Mouse (Mus musculus) stomach, postnatal 0 days (tissue): ENCODE data around the gene Srrt. TPM values are rescaled to one million over a fixed set of nuclear protein-coding genes. Genes with fewer than 3 reads are reported as not detected.

ENCODE experiments used
- ATAC-seq: fragments of 200-750 bp; cut with Nextera tagmentation; 2 replicates; pipeline ENCODE4 v1.8.0; 2017; ENCODE audit not compliant: low FRiP score, low TSS enrichment
- DNase-seq: peaks from one replicate; pipeline ENCODE4 v3.0.0-alpha.2; 2016; ENCODE audit warnings: low spot score
- H3K27ac ChIP-seq: fragments of 300-500 bp; sonication (generic); replicated peaks from 2 replicates; pipeline ENCODE4 v1.5.1; 2014; ENCODE audit warnings: mild to moderate bottlenecking, control low read depth
- H3K27me3 ChIP-seq: fragments of 300-500 bp; sonication (generic); 2 replicates; pipeline ENCODE4 v1.6.1; 2014; ENCODE audit warnings: low read length; ENCODE audit not compliant: control insufficient read depth, insufficient read depth
- H3K36me3 ChIP-seq: fragments of 300-500 bp; sonication (generic); 2 replicates; pipeline ENCODE4 v1.6.1; 2014; ENCODE audit warnings: low read length, mixed read lengths; ENCODE audit not compliant: control insufficient read depth, insufficient read depth
- H3K4me1 ChIP-seq: fragments of 300-500 bp; sonication (generic); replicated peaks from 2 replicates; pipeline ENCODE4 v1.6.1; 2014; ENCODE audit warnings: antibody characterized with exemption; ENCODE audit not compliant: control insufficient read depth, insufficient read depth
- H3K4me2 ChIP-seq: fragments of 300-500 bp; sonication (generic); replicated peaks from 2 replicates; pipeline ENCODE4 v1.6.1; 2014; ENCODE audit warnings: low read depth, mild to moderate bottlenecking, control low read depth, moderate library complexity
- H3K4me3 ChIP-seq: fragments of 300-500 bp; sonication (generic); 2 replicates; pipeline ENCODE4 v1.5.1; 2014; ENCODE audit warnings: low read depth, low read length, control low read depth
- H3K9ac ChIP-seq: fragments of 300-500 bp; sonication (generic); 2 replicates; pipeline ENCODE4 v1.6.1; 2014; ENCODE audit warnings: mild to moderate bottlenecking, low read length, control low read depth, mixed read lengths
- H3K9me3 ChIP-seq: fragments of 300-500 bp; sonication (generic); 2 replicates; pipeline ENCODE4 v1.6.1; 2016; ENCODE audit warnings: low read length; ENCODE audit not compliant: control insufficient read depth
- CTCF ChIP-seq: IDR thresholded peaks from 2 replicates; pipeline ENCODE4 v1.5.1; 2016; ENCODE audit warnings: antibody characterized with exemption, low read depth, mild to moderate bottlenecking, moderate library complexity
- EP300 ChIP-seq: optimal IDR thresholded peaks from 2 replicates; pipeline ENCODE3; 2016; ENCODE audit warnings: antibody characterized with exemption
- WGBS: fragments of 180-500 bp; shearing (Covaris S2); extraction: QIAGEN DNeasy Blood & Tissue Kit; methylation state at CpG from one replicate; pipeline ENCODE4 v1.1.7; 2014; 5-methylcytosine and 5-hydroxymethylcytosine counted together
- polyA plus RNA-seq: library from polyadenylated mRNA; unstranded; fragments of >200 nt; fragmentation: Nextera tagmentation; extraction: Ambion mirVana; gene quantifications from 2 replicates; pipeline ENCODE4 v1.2.1, GENCODE M21; 2015

Srrt gene
- polyA plus RNA-seq, 1 experiment from 2014 or later = 29.3 TPM

DNA sequence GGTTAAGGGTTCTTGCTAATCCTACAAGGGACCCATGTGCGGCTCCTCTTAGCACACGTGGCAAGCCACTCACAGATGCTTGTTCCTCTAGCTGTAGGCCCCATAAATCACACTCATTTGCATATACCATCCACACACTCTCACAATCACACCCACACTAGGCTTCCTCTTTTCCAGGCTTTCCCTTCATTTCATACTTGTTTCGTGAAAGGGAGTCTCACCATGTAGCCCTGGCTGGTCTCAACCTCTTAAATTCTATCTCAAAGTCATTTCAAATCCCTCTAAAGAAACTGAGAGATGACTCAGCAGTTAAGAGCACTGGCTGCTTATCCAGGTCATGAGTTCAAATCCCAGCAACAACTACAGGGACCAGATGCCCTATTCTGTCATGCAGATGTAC, 1.7 kb downstream of the Srrt start:
- no peak for ATAC-seq
- H3K4me1 ChIP-seq = no peaks in the 10 kb centered on the region; the same call in none of the 2 replicates
- peak overlapping the region; percentile 96; the same call in 1 of the 2 replicates for H3K4me3 ChIP-seq
- DNase-seq = no peak
- peak overlapping the region; percentile 1; the same call in 1 of the 2 replicates for H3K9ac ChIP-seq
- TF ChIP-seq EP300 (no peak), CTCF (no peak)
- 52% methylated on average over 3 of the region's 3 CpGs for WGBS
- H3K27ac ChIP-seq = no peak overlapping the region
- H3K4me2 ChIP-seq = peak overlapping the region; percentile 64
- peaks cover 23% of the 10 kb centered on the region for H3K36me3 ChIP-seq
- H3K27me3 ChIP-seq = no peaks in the 10 kb centered on the region
- no peaks in the 10 kb centered on the region for H3K9me3 ChIP-seq

DNA sequence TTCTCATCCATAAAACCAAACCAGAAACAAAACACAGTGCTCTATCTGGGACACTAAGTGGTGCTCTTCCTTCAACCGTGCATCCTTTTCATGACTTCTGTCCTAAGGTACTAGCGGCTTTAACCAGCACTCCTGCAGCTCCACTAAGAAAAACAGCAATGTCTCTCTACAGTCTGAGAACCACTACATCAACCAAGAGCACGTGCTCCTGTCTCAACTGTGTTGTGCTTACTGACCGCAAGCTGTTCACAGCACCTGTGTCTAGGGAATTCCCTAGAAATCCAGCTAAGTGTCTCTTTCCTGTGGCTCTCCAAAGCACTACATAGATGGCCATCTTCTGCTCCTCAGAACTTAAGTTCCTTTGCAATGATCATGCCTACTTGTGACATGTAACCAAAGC, 2.7 kb downstream of the Srrt start:
- Histone ChIP-seq H3K9me3 (no peaks in the 10 kb centered on the region), H3K27ac (no peak overlapping the region), H3K36me3 (peaks cover 24% of the 10 kb centered on the region), H3K9ac (peak overlapping the region; percentile 13; the same call in 1 of the 2 replicates), H3K4me1 (no peaks in the 10 kb centered on the region; the same call in none of the 2 replicates), H3K27me3 (no peaks in the 10 kb centered on the region), H3K4me3 (no peak overlapping the region), H3K4me2 (no peak overlapping the region)
- 44% methylated on average over 4 of the region's 4 CpGs for WGBS
- TF ChIP-seq CTCF (no peak), EP300 (no peak)
- DNase-seq (no peak), ATAC-seq (no peak)

DNA sequence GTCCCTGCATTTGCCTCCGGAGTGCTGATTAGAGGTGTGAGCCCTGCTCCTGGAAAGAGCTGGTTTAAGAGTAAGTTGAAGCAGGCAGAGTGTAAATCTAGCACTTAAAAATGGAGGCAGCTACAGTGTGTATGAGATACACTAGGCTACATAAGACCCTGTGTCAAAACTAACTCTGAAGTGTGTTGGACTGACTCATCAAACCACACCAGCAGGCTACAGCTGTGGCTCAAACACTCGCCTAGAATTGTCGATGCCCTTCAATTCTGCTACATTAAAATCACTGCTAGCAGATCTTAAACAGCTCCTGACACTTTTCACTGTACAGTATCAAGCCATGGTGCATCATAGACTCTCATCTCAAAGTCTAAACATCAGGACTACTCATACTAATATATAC, 3.3 kb downstream of the Srrt start:
- H3K36me3 ChIP-seq = peaks cover 26% of the 10 kb centered on the region
- whole genome bisulfite sequencing = 46% methylated on average over 3 of the region's 3 CpGs

DNA sequence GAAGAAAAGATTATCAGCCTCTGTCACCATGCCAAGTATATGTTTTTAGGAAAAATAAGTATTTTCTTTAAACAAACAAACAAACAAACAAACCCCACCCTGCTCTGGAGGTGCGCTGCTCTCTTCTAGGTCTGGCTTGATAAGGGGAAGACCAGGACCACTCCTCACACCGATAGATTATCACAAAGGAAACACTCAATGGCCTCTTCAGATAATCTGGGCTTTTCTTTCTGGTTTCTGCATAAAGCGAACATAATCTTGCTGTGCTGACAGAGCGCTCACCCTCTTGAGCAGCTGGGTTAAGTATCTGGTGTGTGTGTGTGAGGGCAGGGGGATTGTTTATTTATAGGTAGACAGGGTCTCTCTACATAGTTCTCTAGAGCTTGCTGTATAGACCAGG, 3.9 kb downstream of the Srrt start:
- ATAC-seq (no peak), DNase-seq (no peak)
- peaks cover 26% of the 10 kb centered on the region for H3K36me3 ChIP-seq
- TF ChIP-seq CTCF = no peak
- TF ChIP-seq EP300 = no peak
- no peak overlapping the region for H3K27ac ChIP-seq
- no peak overlapping the region for H3K9ac ChIP-seq
- no peaks in the 10 kb centered on the region for H3K9me3 ChIP-seq
- no peak overlapping the region for H3K4me3 ChIP-seq
- WGBS = 72% methylated on average over 4 of the region's 4 CpGs
- no peaks in the 10 kb centered on the region for H3K27me3 ChIP-seq
- no peaks in the 10 kb centered on the region; the same call in none of the 2 replicates for H3K4me1 ChIP-seq
- no peak overlapping the region for H3K4me2 ChIP-seq

More for the DNA sequence above, 3.3 kb downstream of the Srrt start:
- DNase-seq (no peak), ATAC-seq (no peak)
- H3K27me3 ChIP-seq = no peaks in the 10 kb centered on the region
- H3K27ac ChIP-seq = no peak overlapping the region
- no peak overlapping the region for H3K4me3 ChIP-seq
- TF ChIP-seq CTCF = no peak
- TF ChIP-seq EP300 = no peak
- no peak overlapping the region for H3K4me2 ChIP-seq
- H3K4me1 ChIP-seq = no peaks in the 10 kb centered on the region; the same call in none of the 2 replicates
- H3K9ac ChIP-seq = peak overlapping the region; percentile 13; the same call in 1 of the 2 replicates
- no peaks in the 10 kb centered on the region for H3K9me3 ChIP-seq

DNA sequence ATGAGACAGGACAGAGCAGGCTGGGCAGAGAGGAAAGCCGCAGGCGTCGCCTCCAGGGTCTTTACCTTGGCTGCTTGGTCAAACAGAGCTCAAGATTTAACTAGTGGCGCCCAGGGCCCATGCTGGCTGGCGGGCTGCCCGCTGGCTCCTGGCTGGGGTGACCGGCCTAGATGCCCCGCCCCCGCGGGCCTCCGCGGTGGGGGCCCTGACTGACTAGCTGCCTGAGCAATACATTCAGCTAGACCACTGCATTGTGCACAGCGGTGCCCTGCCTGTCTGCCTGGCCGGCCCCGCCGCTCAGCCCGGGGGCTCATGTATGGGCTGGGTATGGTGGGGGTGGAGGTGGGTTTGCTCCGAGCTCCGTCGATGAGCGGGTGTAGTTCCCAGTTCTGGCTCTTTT, 6.2 kb downstream of the Srrt start:
- Histone ChIP-seq H3K9me3 (no peaks in the 10 kb centered on the region), H3K9ac (no peak overlapping the region), H3K4me3 (no peak overlapping the region), H3K27ac (no peak overlapping the region), H3K27me3 (no peaks in the 10 kb centered on the region), H3K4me2 (no peak overlapping the region), H3K4me1 (no peaks in the 10 kb centered on the region; the same call in 1 of the 2 replicates), H3K36me3 (peaks cover 43% of the 10 kb centered on the region)
- no peak for TF ChIP-seq CTCF
- TF ChIP-seq EP300 = no peak
- DNase-seq (peak; percentile 85), ATAC-seq (peak; percentile 35)
- WGBS = 64% methylated on average over 21 of the region's 21 CpGs

DNA sequence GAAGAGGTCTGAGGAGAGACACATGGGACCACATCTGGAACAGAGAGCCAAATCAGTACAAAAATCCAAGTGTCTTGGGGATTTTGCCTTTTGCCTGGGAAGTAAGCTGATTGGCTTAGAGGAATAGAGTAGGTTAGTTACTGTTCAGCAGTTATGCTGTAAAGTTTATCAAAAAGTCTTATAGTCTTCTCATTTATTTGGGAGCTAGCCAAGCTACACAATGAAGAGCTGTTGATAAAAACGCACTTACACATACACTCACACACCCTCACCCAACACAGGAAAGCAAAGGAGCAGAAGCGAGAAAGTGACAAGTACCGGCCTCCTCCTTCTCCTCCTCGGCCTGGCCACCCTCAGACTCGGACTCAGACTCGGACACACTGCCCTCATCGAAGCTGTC, 8.2 kb downstream of the Srrt start:
- H3K27ac ChIP-seq = no peak overlapping the region
- WGBS = 78% methylated on average over 7 of the region's 7 CpGs
- H3K4me2 ChIP-seq = no peak overlapping the region
- ATAC-seq (no peak), DNase-seq (no peak)
- peaks cover 5% of the 10 kb centered on the region; the same call in 1 of the 2 replicates for H3K4me1 ChIP-seq
- H3K4me3 ChIP-seq = no peak overlapping the region
- H3K9ac ChIP-seq = no peak overlapping the region
- TF ChIP-seq CTCF = no peak
- TF ChIP-seq EP300 = no peak
- H3K27me3 ChIP-seq = no peaks in the 10 kb centered on the region
- no peaks in the 10 kb centered on the region for H3K9me3 ChIP-seq
- H3K36me3 ChIP-seq = peaks cover 48% of the 10 kb centered on the region
